Mouse (Mus musculus): ENCODE data around the gene Kcnh8. TPM values are rescaled to one million over a fixed set of nuclear protein-coding genes. Genes with fewer than 3 reads are reported as not detected.

Kcnh8 gene
- polyA plus RNA-seq, 1 experiment from 2014 or later, result not detected

DNA sequence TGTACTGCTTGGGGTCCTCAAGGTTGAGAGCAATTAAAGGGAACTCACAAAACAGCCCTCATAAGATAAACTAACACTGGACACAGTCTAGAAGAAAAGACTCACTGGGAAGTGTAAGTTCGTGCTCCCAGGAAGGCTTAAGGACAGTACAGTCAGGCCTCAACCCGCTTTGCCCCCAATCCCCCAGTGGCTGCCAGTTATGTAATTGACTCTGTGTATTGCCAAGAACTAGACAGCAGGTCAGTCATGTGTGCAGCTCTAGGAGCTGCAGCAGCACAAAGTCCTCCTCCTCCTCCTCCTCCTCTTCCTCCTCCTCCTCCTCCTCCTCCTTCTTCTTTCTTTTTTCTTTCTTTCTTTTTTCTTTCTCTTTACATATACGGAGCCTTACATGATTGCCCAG is 185.6 kb downstream of the Kcnh8 start:
- Histone ChIP-seq H3K27me3 (ENCODE audit: insufficient read depth, low read length) (no peaks in the 10 kb centered on the region), H3K36me3 (replicated peaks; ENCODE audit: insufficient read depth, low read length) (no peaks in the 10 kb centered on the region), H3K4me3 (ENCODE audit: low read depth, low read length) (no peak overlapping the region), H3K27ac (ENCODE audit: low read depth) (no peak overlapping the region), H3K9ac (replicated peaks) (no peak overlapping the region), H3K4me1 (ENCODE audit: insufficient read depth) (no peaks in the 10 kb centered on the region), H3K9me3 (ENCODE audit: low read length) (no peaks in the 10 kb centered on the region), H3K4me2 (ENCODE audit: low read depth, low read length) (no peak overlapping the region)
- no peak for TF ChIP-seq EP300 (IDR thresholded peaks at IDR 0.05; ENCODE audit: low read depth)
- no peak for TF ChIP-seq CTCF (IDR thresholded peaks at IDR 0.05; ENCODE audit: low read depth)
- DNase-seq (no peak), ATAC-seq (no peak)
- WGBS (ENCODE audit: insufficient replicate concordance), result 42% methylated on average over 3 of the region's 3 CpGs

DNA sequence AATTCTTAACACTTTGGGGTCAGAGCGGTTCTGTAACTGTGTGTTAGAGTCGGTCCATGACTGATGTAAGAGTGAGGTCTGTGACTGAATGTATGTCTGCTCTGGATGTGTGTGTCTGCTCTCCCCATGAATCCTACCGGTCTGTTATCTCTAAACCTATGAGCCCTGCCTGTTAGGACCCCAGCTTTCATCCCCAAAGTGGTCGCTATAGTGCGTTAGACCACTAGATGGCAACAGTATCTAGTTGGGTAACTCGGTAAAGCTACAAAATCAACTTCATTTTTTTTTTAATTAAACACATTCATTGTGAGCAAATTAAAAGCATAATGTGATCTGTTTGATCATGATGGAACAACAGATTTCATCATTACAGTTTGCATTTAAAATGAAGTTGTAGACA is 202.0 kb downstream of the Kcnh8 start:
- Histone ChIP-seq H3K36me3 (replicated peaks; ENCODE audit: insufficient read depth, low read length) (no peaks in the 10 kb centered on the region), H3K9me3 (ENCODE audit: low read length) (no peaks in the 10 kb centered on the region), H3K27ac (ENCODE audit: low read depth) (no peak overlapping the region), H3K4me3 (ENCODE audit: low read depth, low read length) (no peak overlapping the region), H3K27me3 (ENCODE audit: insufficient read depth, low read length) (no peaks in the 10 kb centered on the region), H3K4me2 (ENCODE audit: low read depth, low read length) (no peak overlapping the region), H3K4me1 (ENCODE audit: insufficient read depth) (no peaks in the 10 kb centered on the region), H3K9ac (replicated peaks) (no peak overlapping the region)
- DNase-seq (no peak), ATAC-seq (no peak)
- 55% methylated on average over 6 of the region's 6 CpGs for WGBS (ENCODE audit: insufficient replicate concordance)
- no peak for TF ChIP-seq CTCF (IDR thresholded peaks at IDR 0.05; ENCODE audit: low read depth)
- TF ChIP-seq EP300 (IDR thresholded peaks at IDR 0.05; ENCODE audit: low read depth), result no peak

- WGBS (ENCODE audit: insufficient replicate concordance), result 71% methylated on average over 1 of the region's 1 CpGs
- TF ChIP-seq EP300 (IDR thresholded peaks at IDR 0.05; ENCODE audit: low read depth), result no peak
- no peak for TF ChIP-seq CTCF (IDR thresholded peaks at IDR 0.05; ENCODE audit: low read depth)
- ATAC-seq (no peak), DNase-seq (no peak)
- Histone ChIP-seq H3K4me2 (ENCODE audit: low read depth, low read length) (no peak overlapping the region), H3K4me3 (ENCODE audit: low read depth, low read length) (no peak overlapping the region), H3K9me3 (ENCODE audit: low read length) (no peaks in the 10 kb centered on the region), H3K36me3 (replicated peaks; ENCODE audit: insufficient read depth, low read length) (no peaks in the 10 kb centered on the region), H3K27me3 (ENCODE audit: insufficient read depth, low read length) (no peaks in the 10 kb centered on the region), H3K9ac (replicated peaks) (no peak overlapping the region), H3K4me1 (ENCODE audit: insufficient read depth) (no peaks in the 10 kb centered on the region), H3K27ac (ENCODE audit: low read depth) (no peak overlapping the region)
These were observed 208.3 kb downstream of the Kcnh8 start for GRCm38 (mm10) chr17:52810773-52811172.

- no peaks in the 10 kb centered on the region for H3K4me1 ChIP-seq (ENCODE audit: insufficient read depth)
- no peak overlapping the region for H3K4me3 ChIP-seq (ENCODE audit: low read depth, low read length)
- no peak overlapping the region for H3K4me2 ChIP-seq (ENCODE audit: low read depth, low read length)
- H3K27ac ChIP-seq (ENCODE audit: low read depth), result no peak overlapping the region
- no peak for TF ChIP-seq CTCF (IDR thresholded peaks at IDR 0.05; ENCODE audit: low read depth)
- no peak for TF ChIP-seq EP300 (IDR thresholded peaks at IDR 0.05; ENCODE audit: low read depth)
- no peaks in the 10 kb centered on the region for H3K36me3 ChIP-seq (replicated peaks; ENCODE audit: insufficient read depth, low read length)
- H3K9me3 ChIP-seq (ENCODE audit: low read length), result no peaks in the 10 kb centered on the region
- WGBS (ENCODE audit: insufficient replicate concordance), result 47% methylated on average over 1 of the region's 1 CpGs
- no peak overlapping the region for H3K9ac ChIP-seq (replicated peaks)
- no peak for ATAC-seq
- H3K27me3 ChIP-seq (ENCODE audit: insufficient read depth, low read length), result no peaks in the 10 kb centered on the region
- DNase-seq, result no peak
These were observed 216.5 kb downstream of the Kcnh8 start for GRCm38 (mm10) chr17:52819007-52819406.

DNA sequence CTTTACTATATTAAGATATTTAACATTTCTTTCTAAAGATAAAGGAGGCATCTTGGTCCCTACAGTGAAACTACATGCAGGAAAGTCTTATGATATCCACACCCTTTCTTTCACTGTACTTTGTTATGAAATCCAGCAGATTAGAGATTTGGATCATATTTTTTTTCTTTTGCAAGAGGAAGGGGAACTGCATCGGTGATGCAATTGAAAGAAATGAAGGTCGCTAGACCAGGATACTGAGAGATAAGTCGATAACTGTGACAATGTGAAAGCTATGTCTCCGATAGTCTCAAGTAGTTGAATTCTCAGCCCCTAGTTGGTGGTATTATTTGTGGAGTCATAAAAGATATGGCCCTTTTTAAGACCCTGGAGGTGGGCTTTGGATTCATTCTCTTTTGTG is 227.2 kb downstream of the Kcnh8 start:
- no peak overlapping the region for H3K27ac ChIP-seq (ENCODE audit: low read depth)
- no peaks in the 10 kb centered on the region for H3K36me3 ChIP-seq (replicated peaks; ENCODE audit: insufficient read depth, low read length)
- no peaks in the 10 kb centered on the region for H3K27me3 ChIP-seq (ENCODE audit: insufficient read depth, low read length)
- DNase-seq, result no peak
- no peak for TF ChIP-seq CTCF (IDR thresholded peaks at IDR 0.05; ENCODE audit: low read depth)
- TF ChIP-seq EP300 (IDR thresholded peaks at IDR 0.05; ENCODE audit: low read depth), result no peak
- WGBS (ENCODE audit: insufficient replicate concordance), result 72% methylated on average over 4 of the region's 4 CpGs
- H3K9ac ChIP-seq (replicated peaks), result no peak overlapping the region
- no peak for ATAC-seq
- no peak overlapping the region for H3K4me2 ChIP-seq (ENCODE audit: low read depth, low read length)
- no peaks in the 10 kb centered on the region for H3K9me3 ChIP-seq (ENCODE audit: low read length)
- no peak overlapping the region for H3K4me3 ChIP-seq (ENCODE audit: low read depth, low read length)
- no peaks in the 10 kb centered on the region for H3K4me1 ChIP-seq (ENCODE audit: insufficient read depth)

GRCm38 (mm10) chr17:52873195-52873594 is 270.7 kb downstream of the Kcnh8 start:
- DNase-seq (no peak), ATAC-seq (no peak)
- no peaks in the 10 kb centered on the region for H3K9me3 ChIP-seq (ENCODE audit: low read length)
- H3K9ac ChIP-seq (replicated peaks), result no peak overlapping the region
- no peak overlapping the region for H3K4me2 ChIP-seq (ENCODE audit: low read depth, low read length)
- H3K4me3 ChIP-seq (ENCODE audit: low read depth, low read length), result no peak overlapping the region
- no peaks in the 10 kb centered on the region for H3K27me3 ChIP-seq (ENCODE audit: insufficient read depth, low read length)
- WGBS (ENCODE audit: insufficient replicate concordance), result 61% methylated on average over 3 of the region's 3 CpGs
- TF ChIP-seq CTCF (IDR thresholded peaks at IDR 0.05; ENCODE audit: low read depth) (no peak), EP300 (IDR thresholded peaks at IDR 0.05; ENCODE audit: low read depth) (no peak)
- H3K27ac ChIP-seq (ENCODE audit: low read depth), result no peak overlapping the region
- no peaks in the 10 kb centered on the region for H3K4me1 ChIP-seq (ENCODE audit: insufficient read depth)
- no peaks in the 10 kb centered on the region for H3K36me3 ChIP-seq (replicated peaks; ENCODE audit: insufficient read depth, low read length)

DNA sequence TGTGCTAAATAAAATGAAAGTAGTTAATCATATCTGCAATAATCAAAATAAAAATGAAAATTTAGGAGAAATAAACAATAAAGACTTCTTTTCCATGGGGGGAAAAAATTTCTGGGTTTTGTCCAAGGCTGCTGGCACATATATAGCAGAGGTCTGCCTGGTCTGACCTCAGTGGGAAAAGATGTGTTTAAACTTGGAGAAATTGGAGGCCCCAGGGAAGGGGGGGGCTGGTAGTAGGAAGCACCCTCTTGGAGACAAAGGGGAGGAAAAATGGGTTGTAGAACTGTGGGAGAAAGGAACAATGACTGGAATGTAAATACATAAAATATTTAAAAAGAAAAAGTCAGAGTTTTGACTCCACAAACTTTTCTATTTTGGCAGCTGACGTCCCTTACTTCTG is 276.5 kb downstream of the Kcnh8 start:
- no peaks in the 10 kb centered on the region for H3K9me3 ChIP-seq (ENCODE audit: low read length)
- no peaks in the 10 kb centered on the region for H3K4me1 ChIP-seq (ENCODE audit: insufficient read depth)
- H3K27ac ChIP-seq (ENCODE audit: low read depth), result no peak overlapping the region
- no peak overlapping the region for H3K4me3 ChIP-seq (ENCODE audit: low read depth, low read length)
- no peak overlapping the region for H3K9ac ChIP-seq (replicated peaks)
- no peaks in the 10 kb centered on the region for H3K36me3 ChIP-seq (replicated peaks; ENCODE audit: insufficient read depth, low read length)
- no peak for ATAC-seq
- 33% methylated on average over 1 of the region's 1 CpGs for WGBS (ENCODE audit: insufficient replicate concordance)
- H3K4me2 ChIP-seq (ENCODE audit: low read depth, low read length), result no peak overlapping the region
- no peak for DNase-seq
- TF ChIP-seq EP300 (IDR thresholded peaks at IDR 0.05; ENCODE audit: low read depth) (no peak), CTCF (IDR thresholded peaks at IDR 0.05; ENCODE audit: low read depth) (no peak)
- no peaks in the 10 kb centered on the region for H3K27me3 ChIP-seq (ENCODE audit: insufficient read depth, low read length)
